Mouse (Mus musculus) embryonic facial prominence, embryonic 12.5 days (tissue): ENCODE results near the gene Sox6. TPM values are rescaled to one million over a fixed set of nuclear protein-coding genes. Genes with fewer than 3 reads are reported as not detected.

ENCODE experiments used
- ATAC-seq: fragments of 200-750 bp; cut with Nextera tagmentation; 2 replicates; pipeline ENCODE4 v1.8.0; 2017; ENCODE audit not compliant: insufficient number of reproducible peaks, insufficient read depth, low FRiP score, low TSS enrichment
- H3K27ac ChIP-seq: fragments of 300-500 bp; sonication (generic); 2 replicates; pipeline ENCODE4 v1.5.1; 2016; ENCODE audit warnings: mild to moderate bottlenecking
- H3K27me3 ChIP-seq: fragments of 300-500 bp; sonication (generic); 2 replicates; pipeline ENCODE4 v1.6.1; 2016; ENCODE audit warnings: mild to moderate bottlenecking, moderate library complexity
- H3K36me3 ChIP-seq: fragments of 300-500 bp; sonication (generic); 2 replicates; pipeline ENCODE4 v1.6.1; 2016; ENCODE audit warnings: mild to moderate bottlenecking
- H3K4me1 ChIP-seq: fragments of 300-500 bp; sonication (generic); 2 replicates; pipeline ENCODE4 v1.6.1; 2016
- H3K4me2 ChIP-seq: fragments of 300-500 bp; sonication (generic); replicated peaks from 2 replicates; pipeline ENCODE4 v1.6.1; 2016; ENCODE audit warnings: mild to moderate bottlenecking, moderate library complexity
- H3K4me3 ChIP-seq: fragments of 300-500 bp; sonication (generic); 2 replicates; pipeline ENCODE4 v1.5.1; 2016; ENCODE audit warnings: mild to moderate bottlenecking
- H3K9ac ChIP-seq: fragments of 300-500 bp; sonication (generic); 2 replicates; pipeline ENCODE4 v1.6.1; 2016; ENCODE audit warnings: mild to moderate bottlenecking, moderate library complexity
- H3K9me3 ChIP-seq: fragments of 300-500 bp; sonication (generic); 2 replicates; pipeline ENCODE4 v1.6.1; 2016; ENCODE audit warnings: mild to moderate bottlenecking, moderate library complexity
- WGBS: fragments of 180-500 bp; shearing (Covaris S2); methylation state at CpG from one replicate; pipeline ENCODE4 v1.1.7; 2016; 5-methylcytosine and 5-hydroxymethylcytosine counted together
- polyA plus RNA-seq: library from polyadenylated mRNA; unstranded; fragments of >200 nt; fragmentation: Nextera tagmentation; extraction: Ambion mirVana; gene quantifications from 2 replicates; pipeline ENCODE4 v1.2.1, GENCODE M21; 2016

Sox6 gene
- polyA plus RNA-seq, 1 experiment from 2014 or later, result 53.7 TPM

DNA sequence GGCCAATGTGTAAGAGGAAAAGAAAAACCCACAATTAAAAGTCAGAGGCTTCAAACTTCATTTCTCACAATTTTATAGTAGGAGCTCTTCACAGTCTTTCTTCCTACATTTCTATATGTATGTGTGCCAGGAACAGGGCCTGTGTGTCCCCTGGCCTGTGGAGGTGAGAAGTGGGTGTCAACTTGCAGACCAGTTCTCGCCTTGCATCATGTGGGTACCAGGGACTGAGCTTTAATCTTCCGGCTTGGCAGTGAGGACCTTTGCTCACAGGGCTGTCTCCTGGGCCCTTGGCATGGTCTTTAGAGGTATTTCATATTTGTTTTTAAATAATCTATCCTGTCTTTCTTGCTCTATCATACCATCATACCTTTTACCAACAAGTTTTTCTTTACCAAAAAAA is 311.8 kb downstream of the Sox6 start:
- H3K27me3 ChIP-seq, result no peaks in the 10 kb centered on the region
- ATAC-seq, result no peak
- H3K36me3 ChIP-seq, result no peaks in the 10 kb centered on the region
- no peak overlapping the region for H3K9ac ChIP-seq
- H3K27ac ChIP-seq, result no peak overlapping the region
- no peak overlapping the region for H3K4me3 ChIP-seq
- 76% methylated on average over 2 of the region's 2 CpGs for WGBS
- no peaks in the 10 kb centered on the region for H3K9me3 ChIP-seq
- H3K4me2 ChIP-seq, result no peak overlapping the region
- no peaks in the 10 kb centered on the region for H3K4me1 ChIP-seq

DNA sequence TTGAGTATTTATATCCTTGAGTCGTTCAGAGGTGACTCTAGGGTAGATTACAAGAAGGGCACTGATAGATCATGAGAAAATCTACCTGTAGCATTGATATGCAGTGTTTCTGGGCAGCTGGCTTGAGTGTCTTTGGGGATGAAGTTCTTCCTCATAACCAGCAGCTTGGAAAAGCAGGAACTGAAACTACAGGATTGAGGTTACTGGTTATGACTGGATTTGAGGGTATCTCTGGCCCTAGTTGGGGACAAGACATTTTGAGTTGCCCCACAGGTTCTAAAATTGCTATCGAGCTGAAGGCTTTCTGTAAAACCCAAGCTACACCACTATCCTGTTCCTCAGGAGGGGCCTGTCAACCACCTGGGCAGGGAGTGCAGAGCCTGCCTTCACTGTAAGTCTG is 314.2 kb downstream of the Sox6 start:
- no peak for ATAC-seq
- Histone ChIP-seq H3K4me2 (no peak overlapping the region), H3K27me3 (no peaks in the 10 kb centered on the region), H3K36me3 (no peaks in the 10 kb centered on the region), H3K4me3 (no peak overlapping the region), H3K27ac (no peak overlapping the region), H3K9ac (no peak overlapping the region), H3K9me3 (no peaks in the 10 kb centered on the region), H3K4me1 (no peaks in the 10 kb centered on the region)
- 89% methylated on average over 2 of the region's 2 CpGs for WGBS

- no peak overlapping the region for H3K4me3 ChIP-seq
- H3K27me3 ChIP-seq, result no peaks in the 10 kb centered on the region
- whole genome bisulfite sequencing, result 26% methylated on average over 7 of the region's 7 CpGs
- ATAC-seq, result no peak
- H3K4me1 ChIP-seq, result no peaks in the 10 kb centered on the region
- no peaks in the 10 kb centered on the region for H3K9me3 ChIP-seq
- no peak overlapping the region for H3K4me2 ChIP-seq
- H3K36me3 ChIP-seq, result no peaks in the 10 kb centered on the region
- no peak overlapping the region for H3K9ac ChIP-seq
- no peak overlapping the region for H3K27ac ChIP-seq
These were observed 316.7 kb downstream of the Sox6 start for GRCm38 (mm10) chr7:115721624-115722540.

DNA sequence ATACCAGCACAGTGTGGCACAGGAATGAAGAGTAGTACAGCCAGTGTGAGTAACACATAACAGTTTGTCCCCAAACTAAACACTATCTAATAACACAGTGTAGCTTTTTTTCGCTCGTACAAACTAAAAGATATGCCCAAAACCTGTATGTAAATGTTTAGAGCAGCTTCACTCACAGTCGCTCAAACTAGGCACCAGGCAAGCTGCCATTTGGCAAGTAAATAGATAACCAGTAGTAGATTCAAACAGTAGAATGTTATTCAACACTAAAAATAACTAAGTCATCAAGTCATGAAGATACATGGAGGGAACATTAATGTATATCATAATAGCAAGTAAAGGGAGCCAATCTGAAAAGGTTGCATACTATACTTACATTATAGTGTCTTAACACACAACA is 318.8 kb downstream of the Sox6 start:
- Histone ChIP-seq H3K4me1 (no peaks in the 10 kb centered on the region), H3K27ac (no peak overlapping the region), H3K4me2 (no peak overlapping the region), H3K9ac (no peak overlapping the region), H3K27me3 (no peaks in the 10 kb centered on the region), H3K9me3 (no peaks in the 10 kb centered on the region), H3K4me3 (no peak overlapping the region), H3K36me3 (no peaks in the 10 kb centered on the region)
- no peak for ATAC-seq
- WGBS, result 89% methylated on average over 3 of the region's 3 CpGs

DNA sequence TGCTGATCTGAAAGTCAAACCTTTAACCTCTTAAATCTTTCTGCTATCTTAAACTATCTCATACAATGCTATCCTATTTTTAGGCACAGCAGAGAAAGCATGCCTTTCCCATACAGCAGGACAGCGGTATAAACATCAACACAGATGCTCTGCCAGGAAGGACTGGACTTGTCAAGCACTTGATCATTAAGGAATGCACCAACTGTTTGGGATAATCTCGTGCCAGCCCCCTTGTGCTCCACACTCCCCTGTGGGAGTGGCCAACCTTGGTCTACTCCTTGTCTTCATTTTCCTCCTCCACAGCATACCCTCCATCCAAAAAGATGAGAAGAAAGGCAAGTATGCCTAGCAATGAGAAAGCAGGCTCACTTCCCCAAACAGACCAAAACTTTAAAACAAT is 332.5 kb downstream of the Sox6 start:
- no peaks in the 10 kb centered on the region for H3K4me1 ChIP-seq
- no peak for ATAC-seq
- no peak overlapping the region for H3K9ac ChIP-seq
- no peak overlapping the region for H3K4me3 ChIP-seq
- 23% methylated on average over 2 of the region's 2 CpGs for WGBS
- no peak overlapping the region for H3K27ac ChIP-seq
- H3K9me3 ChIP-seq, result no peaks in the 10 kb centered on the region
- H3K36me3 ChIP-seq, result no peaks in the 10 kb centered on the region
- H3K27me3 ChIP-seq, result no peaks in the 10 kb centered on the region
- H3K4me2 ChIP-seq, result no peak overlapping the region

GRCm38 (mm10) chr7:115698105-115698504 is 340.5 kb downstream of the Sox6 start:
- no peaks in the 10 kb centered on the region for H3K36me3 ChIP-seq
- H3K4me3 ChIP-seq, result no peak overlapping the region
- no peaks in the 10 kb centered on the region for H3K9me3 ChIP-seq
- no peaks in the 10 kb centered on the region for H3K4me1 ChIP-seq
- H3K4me2 ChIP-seq, result no peak overlapping the region
- H3K9ac ChIP-seq, result no peak overlapping the region
- no peak for ATAC-seq
- no peak overlapping the region for H3K27ac ChIP-seq
- WGBS, result 81% methylated on average over 1 of the region's 1 CpGs
- no peaks in the 10 kb centered on the region for H3K27me3 ChIP-seq

- WGBS, result 76% methylated on average over 8 of the region's 8 CpGs
- Histone ChIP-seq H3K27ac (no peak overlapping the region), H3K36me3 (no peaks in the 10 kb centered on the region), H3K27me3 (no peaks in the 10 kb centered on the region), H3K4me1 (no peaks in the 10 kb centered on the region), H3K4me2 (no peak overlapping the region), H3K4me3 (no peak overlapping the region), H3K9me3 (no peaks in the 10 kb centered on the region), H3K9ac (no peak overlapping the region)
- ATAC-seq, result no peak
These were observed 345.4 kb downstream of the Sox6 start for GRCm38 (mm10) chr7:115693206-115693605.

DNA sequence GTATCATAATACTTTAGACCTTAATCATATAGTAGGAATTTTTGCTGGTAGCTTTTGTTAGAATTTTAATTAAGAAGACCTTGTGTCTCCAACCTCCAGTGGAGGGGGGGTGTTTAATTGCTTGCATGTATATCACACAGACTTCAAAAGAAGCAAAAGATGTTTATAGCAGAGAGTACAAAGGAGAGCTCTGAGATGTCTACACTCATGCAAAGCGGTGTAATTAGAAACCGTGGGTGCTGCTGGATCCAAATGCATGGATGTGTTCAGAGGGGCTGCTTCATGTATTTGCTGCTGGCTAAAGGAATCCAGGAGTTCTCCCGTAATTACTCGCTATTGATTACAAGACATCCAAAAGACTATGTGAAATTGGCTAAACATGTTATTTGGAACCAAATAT is 347.5 kb downstream of the Sox6 start:
- Histone ChIP-seq H3K36me3 (no peaks in the 10 kb centered on the region), H3K27me3 (no peaks in the 10 kb centered on the region), H3K4me2 (no peak overlapping the region), H3K4me1 (no peaks in the 10 kb centered on the region), H3K4me3 (no peak overlapping the region), H3K9me3 (no peaks in the 10 kb centered on the region), H3K27ac (no peak overlapping the region), H3K9ac (no peak overlapping the region)
- 22% methylated on average over 4 of the region's 4 CpGs for WGBS
- no peak for ATAC-seq

DNA sequence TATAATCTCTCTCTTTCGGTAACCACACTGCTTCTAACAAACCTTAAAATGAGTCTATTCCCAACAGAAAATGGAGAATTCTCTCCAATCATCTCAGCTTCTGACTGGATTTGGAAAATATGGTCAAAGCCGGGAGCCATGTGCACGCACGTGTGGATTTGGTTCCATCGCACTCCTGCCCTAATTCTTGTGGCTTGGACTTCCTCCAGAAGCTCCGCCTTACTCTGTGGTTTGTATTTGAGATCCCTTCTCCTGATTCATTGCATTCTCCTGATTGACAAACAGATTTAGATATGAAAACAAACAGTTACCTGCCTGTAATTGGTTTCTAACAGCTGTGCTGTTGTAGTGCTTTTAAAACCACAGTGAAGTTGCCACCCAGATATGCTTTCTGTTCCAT is 351.9 kb downstream of the Sox6 start:
- Histone ChIP-seq H3K4me1 (no peaks in the 10 kb centered on the region), H3K27me3 (no peaks in the 10 kb centered on the region), H3K4me2 (no peak overlapping the region), H3K27ac (no peak overlapping the region), H3K4me3 (no peak overlapping the region), H3K36me3 (no peaks in the 10 kb centered on the region), H3K9ac (no peak overlapping the region), H3K9me3 (no peaks in the 10 kb centered on the region)
- WGBS, result 62% methylated on average over 6 of the region's 6 CpGs
- no peak for ATAC-seq

- Histone ChIP-seq H3K4me3 (no peak overlapping the region), H3K36me3 (no peaks in the 10 kb centered on the region), H3K27ac (no peak overlapping the region), H3K9ac (no peak overlapping the region), H3K9me3 (no peaks in the 10 kb centered on the region), H3K4me1 (no peaks in the 10 kb centered on the region), H3K4me2 (no peak overlapping the region), H3K27me3 (no peaks in the 10 kb centered on the region)
- 86% methylated on average over 3 of the region's 3 CpGs for WGBS
- no peak for ATAC-seq
These were observed 354.5 kb downstream of the Sox6 start for GRCm38 (mm10) chr7:115684142-115684541.

- Histone ChIP-seq H3K9ac (no peak overlapping the region), H3K36me3 (no peaks in the 10 kb centered on the region), H3K4me3 (no peak overlapping the region), H3K27ac (no peak overlapping the region), H3K4me2 (no peak overlapping the region), H3K4me1 (peaks cover 13% of the 10 kb centered on the region), H3K27me3 (0 out of 2 replicates have a peak, but pooled peaks cover 2% of the 10 kb centered on the region), H3K9me3 (no peaks in the 10 kb centered on the region)
- 88% methylated on average over 2 of the region's 2 CpGs for WGBS
- ATAC-seq, result no peak
These were observed 366.8 kb downstream of the Sox6 start for GRCm38 (mm10) chr7:115671749-115672148.

GRCm38 (mm10) chr7:115671272-115671671 is 367.3 kb downstream of the Sox6 start:
- H3K36me3 ChIP-seq, result no peaks in the 10 kb centered on the region
- no peak for ATAC-seq
- H3K27ac ChIP-seq, result no peak overlapping the region
- no peaks in the 10 kb centered on the region for H3K9me3 ChIP-seq
- H3K4me1 ChIP-seq, result peaks cover 16% of the 10 kb centered on the region
- no peak overlapping the region for H3K4me2 ChIP-seq
- no peak overlapping the region for H3K9ac ChIP-seq
- H3K27me3 ChIP-seq, result 0 out of 2 replicates have a peak, but pooled peaks cover 4% of the 10 kb centered on the region
- 88% methylated on average over 4 of the region's 4 CpGs for WGBS
- no peak overlapping the region for H3K4me3 ChIP-seq
